In the genomic region with DNA sequence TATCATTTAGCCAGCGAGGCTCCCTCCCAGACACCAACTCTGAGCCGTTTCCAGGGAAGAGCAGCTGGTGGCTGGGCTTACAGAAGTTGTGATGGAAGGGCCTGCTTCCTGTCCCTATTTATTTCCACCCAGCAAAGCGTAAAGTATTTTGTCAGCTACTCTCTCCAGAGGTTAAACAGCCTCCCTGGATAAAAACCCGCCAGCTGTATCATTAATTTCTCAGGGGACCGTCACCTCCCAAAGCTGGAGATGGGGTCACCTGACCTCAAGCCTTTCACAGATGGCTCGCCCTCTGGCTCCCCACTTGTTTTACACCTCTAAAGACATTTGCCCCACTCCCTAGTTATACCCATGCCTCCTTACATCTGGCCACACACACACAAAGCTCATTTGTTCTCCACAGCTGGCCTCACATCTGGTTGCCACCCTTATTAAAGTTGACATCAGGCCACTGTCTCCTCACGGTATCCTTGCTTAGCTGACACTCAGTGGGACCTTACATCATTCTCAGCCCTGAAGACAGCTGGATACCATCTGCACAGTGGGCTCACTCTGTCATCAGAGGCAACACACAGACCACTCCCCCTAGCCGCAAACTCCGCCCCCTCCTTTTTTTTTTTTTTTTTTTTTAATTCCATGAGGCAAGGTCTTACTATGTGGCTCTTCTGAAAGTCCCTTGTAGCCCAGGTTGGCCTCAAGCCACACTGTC, we compare ENCODE assay signal across 11 mouse cellular contexts. TPM values are rescaled to one million over a fixed set of nuclear protein-coding genes. Genes with fewer than 3 reads are reported as not detected.
DNase-seq lines count a peak whose midpoint lies in the region; ATAC-seq and TF ChIP-seq lines count a peak whose summit lies in the region.
"Had no signal": no experiment of that assay in that cellular context is flagged by ENCODE, and none has a peak within 500 bp of the region (broad histone marks: within the 10 kb centered on the region; RNA-seq: fewer than 3 reads in every experiment).

No protein-coding gene starts in this region.

- H3K4me3 ChIP-seq in heart, postnatal 0 days (ENCODE audit: low read depth, low read length), result no peak overlapping the region
- H3K4me3 ChIP-seq in midbrain, embryonic 11.5 days (ENCODE audit: low read depth, low read length), result no peak overlapping the region
- no peak overlapping the region for H3K4me3 ChIP-seq in midbrain, embryonic 16.5 days (ENCODE audit: low read depth, low read length)
- no peak overlapping the region for H3K4me3 ChIP-seq in intestine, embryonic 16.5 days (ENCODE audit: low read length)
- H3K4me3 ChIP-seq in stomach, postnatal 0 days (ENCODE audit: low read depth, low read length), result no peak overlapping the region
- no peak overlapping the region for H3K4me3 ChIP-seq in midbrain, embryonic 14.5 days (replicated peaks; ENCODE audit: low read depth, low read length)
- H3K4me3 ChIP-seq: liver, embryonic 15.5 days; neural tube, embryonic 12.5 days had no signal

- H3K27ac ChIP-seq in heart, postnatal 0 days (ENCODE audit: low read depth), result 0 out of 2 replicates have a peak overlapping the region, but pooled peaks have one; percentile 11
- H3K27ac ChIP-seq in midbrain, embryonic 11.5 days (ENCODE audit: low read depth, low read length), result no peak overlapping the region
- no peak overlapping the region for H3K27ac ChIP-seq in midbrain, embryonic 16.5 days (ENCODE audit: low read length)
- peak overlapping the region; percentile 50 for H3K27ac ChIP-seq in intestine, embryonic 16.5 days (ENCODE audit: low read length)
- H3K27ac ChIP-seq in stomach, postnatal 0 days (replicated peaks), result no peak overlapping the region
- no peak overlapping the region for H3K27ac ChIP-seq in midbrain, embryonic 14.5 days (replicated peaks; ENCODE audit: low read depth, low read length)
- H3K27ac ChIP-seq: liver, embryonic 15.5 days; neural tube, embryonic 12.5 days had no signal

- H3K9ac ChIP-seq in heart, postnatal 0 days (replicated peaks; ENCODE audit: low read depth, low read length), result no peak overlapping the region
- H3K9ac ChIP-seq in midbrain, embryonic 11.5 days (ENCODE audit: low read length), result no peak overlapping the region
- no peak overlapping the region for H3K9ac ChIP-seq in midbrain, embryonic 16.5 days (ENCODE audit: low read depth, low read length)
- H3K9ac ChIP-seq in intestine, embryonic 16.5 days (ENCODE audit: low read depth, low read length), result no peak overlapping the region
- H3K9ac ChIP-seq in stomach, postnatal 0 days (ENCODE audit: low read length), result no peak overlapping the region
- no peak overlapping the region for H3K9ac ChIP-seq in midbrain, embryonic 14.5 days (replicated peaks; ENCODE audit: low read length)
- H3K9ac ChIP-seq: liver, embryonic 15.5 days; neural tube, embryonic 12.5 days had no signal

- H3K4me1 ChIP-seq in heart, postnatal 0 days (ENCODE audit: control insufficient read depth, insufficient read depth), result peaks cover 9% of the 10 kb centered on the region
- no peaks in the 10 kb centered on the region; the same call in 1 of the 2 replicates for H3K4me1 ChIP-seq in midbrain, embryonic 11.5 days (ENCODE audit: control insufficient read depth, insufficient read depth, low read length)
- H3K4me1 ChIP-seq in midbrain, embryonic 16.5 days (ENCODE audit: control insufficient read depth, insufficient read depth, low read length), result peaks cover 7% of the 10 kb centered on the region; the same call in 1 of the 2 replicates
- H3K4me1 ChIP-seq in intestine, embryonic 16.5 days (ENCODE audit: control insufficient read depth, insufficient read depth, low read length), result peaks cover 6% of the 10 kb centered on the region; the same call in 1 of the 2 replicates
- no peaks in the 10 kb centered on the region for H3K4me1 ChIP-seq in stomach, postnatal 0 days (replicated peaks; ENCODE audit: control insufficient read depth, insufficient read depth)
- no peaks in the 10 kb centered on the region for H3K4me1 ChIP-seq in midbrain, embryonic 14.5 days (ENCODE audit: control insufficient read depth, insufficient read depth, low read length)

- H3K9me3 ChIP-seq in heart, postnatal 0 days (replicated peaks; ENCODE audit: control insufficient read depth, low read length), result no peaks in the 10 kb centered on the region
- H3K9me3 ChIP-seq in midbrain, embryonic 11.5 days (ENCODE audit: control insufficient read depth, low read length), result no peaks in the 10 kb centered on the region
- no peaks in the 10 kb centered on the region for H3K9me3 ChIP-seq in midbrain, embryonic 16.5 days (replicated peaks; ENCODE audit: control insufficient read depth, low read length, poor library complexity, severe bottlenecking)
- no peaks in the 10 kb centered on the region for H3K9me3 ChIP-seq in intestine, embryonic 16.5 days (ENCODE audit: control insufficient read depth, low read length)
- H3K9me3 ChIP-seq in stomach, postnatal 0 days (ENCODE audit: control insufficient read depth, low read length), result no peaks in the 10 kb centered on the region
- no peaks in the 10 kb centered on the region for H3K9me3 ChIP-seq in midbrain, embryonic 14.5 days (ENCODE audit: control insufficient read depth, low read length)
- H3K9me3 ChIP-seq: liver, embryonic 15.5 days; neural tube, embryonic 12.5 days had no signal

- peak; percentile 54 for ATAC-seq in heart, postnatal 0 days (ENCODE audit: insufficient read depth, low read depth)
- peak; percentile 50; the same call in 1 of the 2 replicates for ATAC-seq in midbrain, embryonic 11.5 days (ENCODE audit: low FRiP score)
- no peak for ATAC-seq in midbrain, embryonic 16.5 days
- 0 out of 2 replicates have a peak, but pooled peaks have one; percentile 27 for ATAC-seq in intestine, embryonic 16.5 days
- peak; percentile 16; the same call in 1 of the 2 replicates for ATAC-seq in stomach, postnatal 0 days (ENCODE audit: low FRiP score, low TSS enrichment)
- ATAC-seq in midbrain, embryonic 14.5 days (ENCODE audit: low FRiP score, low TSS enrichment), result no peak; the same call in 1 of the 2 replicates

- WGBS in heart, postnatal 0 days, result 66% methylated on average over 9 of the region's 9 CpGs
- 54% methylated on average over 9 of the region's 9 CpGs for WGBS in midbrain, embryonic 11.5 days
- WGBS in midbrain, embryonic 16.5 days, result 44% methylated on average over 9 of the region's 9 CpGs
- 43% methylated on average over 9 of the region's 9 CpGs for WGBS in intestine, embryonic 16.5 days
- 54% methylated on average over 9 of the region's 9 CpGs for WGBS in stomach, postnatal 0 days
- 52% methylated on average over 9 of the region's 9 CpGs for WGBS in midbrain, embryonic 14.5 days

- H3K4me2 ChIP-seq in heart, postnatal 0 days (ENCODE audit: low read depth, low read length), result no peak overlapping the region
- H3K4me2 ChIP-seq in midbrain, embryonic 11.5 days, result no peak overlapping the region
- no peak overlapping the region for H3K4me2 ChIP-seq in midbrain, embryonic 16.5 days (ENCODE audit: low read length)
- H3K4me2 ChIP-seq in intestine, embryonic 16.5 days (ENCODE audit: low read depth, low read length), result no peak overlapping the region
- no peak overlapping the region for H3K4me2 ChIP-seq in stomach, postnatal 0 days (replicated peaks; ENCODE audit: low read depth)
- H3K4me2 ChIP-seq in midbrain, embryonic 14.5 days (ENCODE audit: low read length), result no peak overlapping the region
- H3K4me2 ChIP-seq: liver, embryonic 15.5 days; neural tube, embryonic 12.5 days had no signal

- intact Hi-C loops in left cerebral cortex, postnatal 4 days (cut with DNase I), result no loop called here

- no peaks in the 10 kb centered on the region for H3K27me3 ChIP-seq in heart, postnatal 0 days (ENCODE audit: control insufficient read depth, insufficient read depth, low read length)
- no peaks in the 10 kb centered on the region for H3K27me3 ChIP-seq in midbrain, embryonic 11.5 days (ENCODE audit: control insufficient read depth, insufficient read depth, low read length)
- no peaks in the 10 kb centered on the region for H3K27me3 ChIP-seq in midbrain, embryonic 16.5 days (ENCODE audit: control insufficient read depth, insufficient read depth, low read depth, low read length)
- no peaks in the 10 kb centered on the region for H3K27me3 ChIP-seq in intestine, embryonic 16.5 days (replicated peaks; ENCODE audit: control insufficient read depth, insufficient read depth, low read length)
- H3K27me3 ChIP-seq in stomach, postnatal 0 days (ENCODE audit: control insufficient read depth, insufficient read depth, low read length), result no peaks in the 10 kb centered on the region
- H3K27me3 ChIP-seq in midbrain, embryonic 14.5 days (ENCODE audit: control insufficient read depth, insufficient read depth, low read length), result no peaks in the 10 kb centered on the region
- H3K27me3 ChIP-seq: neural tube, embryonic 12.5 days had no signal

- TF ChIP-seq CTCF in heart, postnatal 0 days (IDR thresholded peaks at IDR 0.05; ENCODE audit: low read depth), result no peak
- no peak for TF ChIP-seq CTCF in stomach, postnatal 0 days (IDR thresholded peaks at IDR 0.05; ENCODE audit: low read depth)

- no peak for TF ChIP-seq EP300 in heart, postnatal 0 days (IDR thresholded peaks at IDR 0.05; ENCODE audit: low read depth)
- TF ChIP-seq EP300 in stomach, postnatal 0 days (optimal IDR thresholded peaks at IDR 0.05), result no peak

- DNase-seq in heart, postnatal 0 days (ENCODE audit: low spot score), result peak; percentile 16
- no peak for DNase-seq in heart, adult 11 months
- no peak for DNase-seq in midbrain, embryonic 11.5 days (ENCODE audit: low spot score, missing footprints)
- DNase-seq in stomach, postnatal 0 days (ENCODE audit: low spot score), result no peak
- DNase-seq in midbrain, embryonic 14.5 days, result no peak
- no peak for DNase-seq in left cerebral cortex, postnatal 4 days

- H3K36me3 ChIP-seq in heart, postnatal 0 days (replicated peaks; ENCODE audit: control insufficient read depth, insufficient read depth, low read length), result no peaks in the 10 kb centered on the region
- H3K36me3 ChIP-seq in midbrain, embryonic 11.5 days (ENCODE audit: control insufficient read depth, insufficient read depth, low read length), result no peaks in the 10 kb centered on the region
- no peaks in the 10 kb centered on the region for H3K36me3 ChIP-seq in midbrain, embryonic 16.5 days (ENCODE audit: control insufficient read depth, insufficient read depth, low read length)
- H3K36me3 ChIP-seq in intestine, embryonic 16.5 days (ENCODE audit: control insufficient read depth, insufficient read depth, low read length), result no peaks in the 10 kb centered on the region
- H3K36me3 ChIP-seq in stomach, postnatal 0 days (ENCODE audit: control insufficient read depth, insufficient read depth, low read length), result no peaks in the 10 kb centered on the region
- no peaks in the 10 kb centered on the region for H3K36me3 ChIP-seq in midbrain, embryonic 14.5 days (ENCODE audit: control insufficient read depth, insufficient read depth, low read length)
- H3K36me3 ChIP-seq: liver, embryonic 15.5 days; neural tube, embryonic 12.5 days had no signal

RNA-seq across cellular contexts. Expression of a gene that starts 4.8 kb away (rescaled TPM):
- 3.2 and 4.7 TPM in 2 replicates for total RNA-seq in heart, postnatal 0 days (2014; rRNA removed; ENCODE audit: low replicate concordance)
- polyA plus RNA-seq in heart, postnatal 0 days (2015; fragmentation: Nextera tagmentation; extraction: Ambion mirVana), result 3.5 and 3.7 TPM in 2 replicates
- 3.7 and 4.1 TPM in 2 replicates for polyA plus RNA-seq in midbrain, embryonic 11.5 days (2014; fragmentation: Nextera tagmentation; extraction: Ambion mirVana)
- polyA plus RNA-seq in midbrain, embryonic 16.5 days (2015; fragmentation: Nextera tagmentation; extraction: Ambion mirVana), result 4.9 and 5.6 TPM in 2 replicates
- polyA plus RNA-seq in intestine, embryonic 16.5 days (2015; fragmentation: Nextera tagmentation; extraction: Ambion mirVana), result 3.0 and 3.2 TPM in 2 replicates
- 1.4 and 1.9 TPM in 2 replicates for polyA plus RNA-seq in stomach, postnatal 0 days (2015; fragmentation: Nextera tagmentation; extraction: Ambion mirVana)
- 2.1 and 3.3 TPM in 2 replicates for polyA plus RNA-seq in midbrain, embryonic 14.5 days (2014; fragmentation: Nextera tagmentation; extraction: Ambion mirVana)
- total RNA-seq in left cerebral cortex, postnatal 4 days (2021), result 1 to 10 TPM in 1 of 2 experiments, under 1 TPM in 1; 0.82 to 2.2 TPM
- polyA plus RNA-seq: liver, embryonic 15.5 days had no signal

RNA-seq across cellular contexts. Expression of a gene that starts 22.7 kb away (rescaled TPM):
- total RNA-seq in heart, postnatal 0 days (2014; rRNA removed; ENCODE audit: low replicate concordance), result 14.5 and 17.7 TPM in 2 replicates
- polyA plus RNA-seq in heart, postnatal 0 days (2015; fragmentation: Nextera tagmentation; extraction: Ambion mirVana), result 9.2 and 9.8 TPM in 2 replicates
- polyA plus RNA-seq in midbrain, embryonic 11.5 days (2014; fragmentation: Nextera tagmentation; extraction: Ambion mirVana), result 3.7 and 3.9 TPM in 2 replicates
- 9.4 and 11.4 TPM in 2 replicates for polyA plus RNA-seq in midbrain, embryonic 16.5 days (2015; fragmentation: Nextera tagmentation; extraction: Ambion mirVana)
- polyA plus RNA-seq in intestine, embryonic 16.5 days (2015; fragmentation: Nextera tagmentation; extraction: Ambion mirVana), result 2.4 and 3.6 TPM in 2 replicates
- 3.4 and 3.8 TPM in 2 replicates for polyA plus RNA-seq in stomach, postnatal 0 days (2015; fragmentation: Nextera tagmentation; extraction: Ambion mirVana)
- 5.9 and 8.0 TPM in 2 replicates for polyA plus RNA-seq in midbrain, embryonic 14.5 days (2014; fragmentation: Nextera tagmentation; extraction: Ambion mirVana)
- 10 to 100 TPM; 17.3 to 19.5 TPM for total RNA-seq in left cerebral cortex, postnatal 4 days (2021)

RNA-seq across cellular contexts. Expression of a gene that starts 26.6 kb away (rescaled TPM):
- total RNA-seq in heart, postnatal 0 days (2014; rRNA removed; ENCODE audit: low replicate concordance), result 32.5 and 44.4 TPM in 2 replicates
- 11.4 and 13.3 TPM in 2 replicates for polyA plus RNA-seq in heart, postnatal 0 days (2015; fragmentation: Nextera tagmentation; extraction: Ambion mirVana)
- polyA plus RNA-seq in midbrain, embryonic 11.5 days (2014; fragmentation: Nextera tagmentation; extraction: Ambion mirVana), result 0.27 and 0.50 TPM in 2 replicates
- polyA plus RNA-seq in midbrain, embryonic 16.5 days (2015; fragmentation: Nextera tagmentation; extraction: Ambion mirVana), result 0.43 and 0.57 TPM in 2 replicates
- polyA plus RNA-seq in intestine, embryonic 16.5 days (2015; fragmentation: Nextera tagmentation; extraction: Ambion mirVana), result 1.5 and 1.7 TPM in 2 replicates
- 53.4 and 60.1 TPM in 2 replicates for polyA plus RNA-seq in stomach, postnatal 0 days (2015; fragmentation: Nextera tagmentation; extraction: Ambion mirVana)
- polyA plus RNA-seq in midbrain, embryonic 14.5 days (2014; fragmentation: Nextera tagmentation; extraction: Ambion mirVana), result 0.23 and 0.43 TPM in 2 replicates
- 1 to 10 TPM; 1.3 to 1.5 TPM for total RNA-seq in left cerebral cortex, postnatal 4 days (2021)

RNA-seq across cellular contexts. Expression of a gene that starts 38.5 kb away (rescaled TPM):
- total RNA-seq in heart, postnatal 0 days (2014; rRNA removed; ENCODE audit: low replicate concordance), result not detected in 2 replicates
- polyA plus RNA-seq in heart, postnatal 0 days (2015; fragmentation: Nextera tagmentation; extraction: Ambion mirVana), result 0.36 and 4.4 TPM in 2 replicates
- polyA plus RNA-seq in midbrain, embryonic 11.5 days (2014; fragmentation: Nextera tagmentation; extraction: Ambion mirVana), result 0.20 and 0.30 TPM in 2 replicates
- polyA plus RNA-seq in midbrain, embryonic 16.5 days (2015; fragmentation: Nextera tagmentation; extraction: Ambion mirVana), result 0.43 and 0.61 TPM in 2 replicates
- polyA plus RNA-seq in intestine, embryonic 16.5 days (2015; fragmentation: Nextera tagmentation; extraction: Ambion mirVana), result 1.2 and 1.6 TPM in 2 replicates
- polyA plus RNA-seq in stomach, postnatal 0 days (2015; fragmentation: Nextera tagmentation; extraction: Ambion mirVana), result 80.8 and 87.5 TPM in 2 replicates
- 0.18 TPM in 1 of 2 replicates, not detected in the other for polyA plus RNA-seq in midbrain, embryonic 14.5 days (2014; fragmentation: Nextera tagmentation; extraction: Ambion mirVana)
- under 1 TPM in 1 of 2 experiments, not detected in 1; 0.22 TPM for total RNA-seq in left cerebral cortex, postnatal 4 days (2021)

RNA-seq across cellular contexts. Expression of a gene that starts 40.3 kb away (rescaled TPM):
- total RNA-seq in heart, postnatal 0 days (2014; rRNA removed; ENCODE audit: low replicate concordance), result not detected in 2 replicates
- 0.30 and 0.56 TPM in 2 replicates for polyA plus RNA-seq in heart, postnatal 0 days (2015; fragmentation: Nextera tagmentation; extraction: Ambion mirVana)
- not detected in 2 replicates for polyA plus RNA-seq in midbrain, embryonic 11.5 days (2014; fragmentation: Nextera tagmentation; extraction: Ambion mirVana)
- 0.43 and 0.66 TPM in 2 replicates for polyA plus RNA-seq in midbrain, embryonic 16.5 days (2015; fragmentation: Nextera tagmentation; extraction: Ambion mirVana)
- 0.13 and 0.16 TPM in 2 replicates for polyA plus RNA-seq in intestine, embryonic 16.5 days (2015; fragmentation: Nextera tagmentation; extraction: Ambion mirVana)
- 0.05 and 0.18 TPM in 2 replicates for polyA plus RNA-seq in stomach, postnatal 0 days (2015; fragmentation: Nextera tagmentation; extraction: Ambion mirVana)
- 0.42 and 0.54 TPM in 2 replicates for polyA plus RNA-seq in midbrain, embryonic 14.5 days (2014; fragmentation: Nextera tagmentation; extraction: Ambion mirVana)
- total RNA-seq in left cerebral cortex, postnatal 4 days (2021), result 1 to 10 TPM; 2.0 to 2.4 TPM
- polyA plus RNA-seq: liver, embryonic 15.5 days; neural tube, embryonic 12.5 days; spleen, adult 2 months had no signal

Comparison
In these comparisons a context has a peak if more than half of its experiments do, and no peak if none do; other contexts are left out.
1. ATAC-seq: peak in heart, postnatal 0 days (single experiment), midbrain, embryonic 11.5 days (single experiment), intestine, embryonic 16.5 days (single experiment) and stomach, postnatal 0 days (single experiment); none in midbrain, embryonic 16.5 days (single experiment) and midbrain, embryonic 14.5 days (single experiment).
2. H3K27ac ChIP-seq: peak in heart, postnatal 0 days (single experiment) and intestine, embryonic 16.5 days (single experiment); none in midbrain, embryonic 11.5 days (single experiment), midbrain, embryonic 16.5 days (single experiment), stomach, postnatal 0 days (single experiment) and midbrain, embryonic 14.5 days (single experiment).